Mouse (Mus musculus) liver, adult 2 months (tissue): ENCODE results near the gene Gtpbp3. TPM values are rescaled to one million over a fixed set of nuclear protein-coding genes. Genes with fewer than 3 reads are reported as not detected.
A peak's percentile ranks its signal among the peaks of the same experiment; 100 is the strongest.

Experiments
- DNase-seq: peaks from one replicate; pipeline ENCODE4 v3.0.0-alpha.2; 2011; ENCODE audit warnings: low read depth, low spot score; ENCODE audit errors: extremely low read depth
- H3K27ac ChIP-seq: fragments of 200-500 bp; replicated peaks from 2 replicates; pipeline ENCODE4 v1.5.1; 2012; ENCODE audit warnings: low read depth, mild to moderate bottlenecking, control low read depth, inconsistent platforms, low read length; ENCODE audit not compliant: insufficient read depth
- H3K27me3 ChIP-seq: fragments of 200-500 bp; 2 replicates; pipeline ENCODE4 v1.6.1; 2012; ENCODE audit warnings: mild to moderate bottlenecking, moderate library complexity, low read length, inconsistent platforms; ENCODE audit not compliant: control insufficient read depth, insufficient read depth
- H3K36me3 ChIP-seq: fragments of 200-500 bp; 2 replicates; pipeline ENCODE4 v1.6.1; 2012; ENCODE audit warnings: low read length, inconsistent platforms; ENCODE audit not compliant: control insufficient read depth, insufficient read depth
- H3K4me1 ChIP-seq: fragments of 200-500 bp; 2 replicates; pipeline ENCODE4 v1.6.1; 2011; ENCODE audit warnings: low read length; ENCODE audit not compliant: control insufficient read depth, insufficient read depth
- H3K4me3 ChIP-seq: fragments of 200-500 bp; 2 replicates; pipeline ENCODE4 v1.5.1; 2011; ENCODE audit warnings: low read depth, mild to moderate bottlenecking, control low read depth, low read length, moderate library complexity; ENCODE audit not compliant: insufficient read depth
- H3K79me2 ChIP-seq: fragments of 200-500 bp; 2 replicates; pipeline ENCODE4 v1.6.1; 2012; ENCODE audit warnings: inconsistent platforms, mild to moderate bottlenecking, low read length, moderate library complexity; ENCODE audit not compliant: control insufficient read depth, insufficient read depth
- H3K9ac ChIP-seq: fragments of 200-500 bp; 2 replicates; pipeline ENCODE4 v1.6.1; 2012; ENCODE audit warnings: low read depth, mild to moderate bottlenecking, control low read depth, inconsistent platforms, low read length
- CTCF ChIP-seq: fragments of 200-500 bp; IDR thresholded peaks from 2 replicates; pipeline ENCODE4 v1.5.1; 2011; ENCODE audit warnings: low read depth, low read length, control low read depth
- POLR2A ChIP-seq: fragments of 200-500 bp; IDR thresholded peaks from 2 replicates; pipeline ENCODE4 v1.6.1; 2011; ENCODE audit warnings: low read length, control low read depth; ENCODE audit not compliant: insufficient read depth; ENCODE audit errors: extremely low read depth
- WGBS: fragments of 180-500 bp; shearing (Covaris S2); methylation state at CpG from one replicate; pipeline ENCODE4 v1.1.7; 2018; 5-methylcytosine and 5-hydroxymethylcytosine counted together
- polyA plus RNA-seq: library from polyadenylated mRNA; depleted of rRNA; stranded (reverse); fragments of >200 nt; gene quantifications from 2 replicates; pipeline ENCODE4 v1.2.3, GENCODE M21; 2012
- total RNA-seq: library from RNA; depleted of rRNA; stranded (reverse); fragments of >200 nt; gene quantifications from 2 replicates; pipeline ENCODE4 v1.2.3, GENCODE M21; 2014

Gene Gtpbp3
- total and polyA plus RNA-seq, 2 experiments = 11.6 to 15.5 TPM

DNA sequence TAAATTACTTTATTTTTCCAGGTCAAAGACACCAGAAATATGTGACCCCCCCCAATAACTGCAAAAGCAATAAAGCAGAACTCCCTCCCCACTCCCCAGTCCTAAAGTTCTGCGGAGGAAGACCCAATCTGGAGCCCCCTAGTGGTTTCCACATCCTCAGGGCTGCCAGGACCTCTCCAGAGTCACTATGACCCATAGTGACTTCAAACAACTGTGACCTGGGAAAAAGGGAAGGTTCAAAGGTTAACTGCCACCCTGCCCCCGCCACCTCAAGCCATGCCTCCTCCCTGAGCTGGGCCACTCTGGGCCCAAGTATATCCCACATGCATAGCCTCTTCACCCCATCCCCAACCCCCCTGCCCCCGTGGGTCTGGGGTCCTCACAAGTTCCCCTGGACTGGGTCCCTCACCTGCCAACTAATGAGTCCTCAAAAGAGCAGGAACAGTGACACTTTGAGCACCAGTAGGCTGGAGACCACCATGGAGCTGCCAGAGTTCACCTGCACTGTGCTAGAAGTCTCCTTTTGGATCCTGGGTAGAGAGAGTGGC is 46.4 kb downstream of the Gtpbp3 start:
- H3K79me2 ChIP-seq = peaks cover 19% of the 10 kb centered on the region; the same call in 1 of the 2 replicates
- no peak overlapping the region for H3K9ac ChIP-seq
- H3K4me3 ChIP-seq = no peak overlapping the region
- H3K27ac ChIP-seq = peak overlapping the region; percentile 58
- peaks cover 23% of the 10 kb centered on the region for H3K4me1 ChIP-seq
- no peak for TF ChIP-seq POLR2A
- TF ChIP-seq CTCF = peak; percentile 52; the same call in 1 of the 2 replicates
- no peaks in the 10 kb centered on the region for H3K36me3 ChIP-seq
- H3K27me3 ChIP-seq = no peaks in the 10 kb centered on the region
- WGBS = 34% methylated on average over 3 of the region's 3 CpGs
- DNase-seq = peak; percentile 81

- TF ChIP-seq POLR2A (no peak), CTCF (no peak)
These were observed 47.8 kb downstream of the Gtpbp3 start for GRCm38 (mm10) chr8:71535663-71536062.

DNA sequence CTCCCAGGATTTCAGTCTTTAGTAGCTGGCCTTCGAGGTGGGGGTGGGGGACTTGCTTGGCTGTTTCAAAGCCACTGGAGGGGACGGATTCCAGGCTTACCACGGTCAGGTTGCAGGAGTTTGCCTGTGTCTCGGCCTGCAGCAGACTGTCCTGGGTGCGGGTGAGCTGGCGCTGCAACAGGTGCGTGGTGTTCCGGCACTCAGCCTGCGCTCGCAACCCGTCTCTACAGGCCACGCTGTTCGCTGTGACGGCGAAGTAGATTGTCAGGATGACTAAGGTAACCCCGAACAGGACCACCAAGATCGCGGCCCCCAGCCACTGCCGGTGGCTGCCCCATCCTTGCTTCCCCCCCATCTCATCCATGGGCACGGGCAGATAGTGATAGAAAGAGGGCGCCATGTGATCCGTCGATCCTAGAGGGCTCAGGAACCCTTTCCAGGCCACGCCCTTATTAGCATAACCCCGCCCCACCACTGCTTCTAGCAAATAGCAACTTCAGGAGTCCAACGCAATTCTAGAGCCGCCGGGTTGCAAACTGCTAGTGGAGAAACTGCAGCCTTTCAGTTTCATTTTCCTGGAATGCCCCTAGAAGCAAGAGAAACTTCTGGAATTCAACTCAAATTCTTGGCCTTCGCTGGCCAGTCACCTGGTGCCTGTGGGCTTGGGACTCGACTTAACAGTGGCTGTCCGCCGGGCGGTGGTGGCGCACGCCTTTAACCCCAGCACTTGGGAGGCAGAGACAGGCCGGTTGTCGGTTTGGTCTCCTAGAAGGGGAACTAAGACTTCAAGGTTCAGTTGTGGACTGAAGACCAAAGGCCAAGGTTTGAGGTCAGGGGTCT is 49.3 kb downstream of the Gtpbp3 start, which contains the start of gene Bst2:
Bst2 (minus strand) TSS at position 429 of the 840 bp plus-strand sequence.
- H3K9ac ChIP-seq = peak within 1 kb of the TSS; percentile 88
- peaks cover 23% of the 10 kb centered on the region for H3K4me1 ChIP-seq
- no peaks in the 10 kb centered on the region for H3K36me3 ChIP-seq
- TF ChIP-seq CTCF (peak; percentile 21), POLR2A (peak; percentile 52)
- DNase-seq = peak; percentile 95
- peaks cover 19% of the 10 kb centered on the region; the same call in 1 of the 2 replicates for H3K79me2 ChIP-seq
- H3K27ac ChIP-seq = peak within 1 kb of the TSS; percentile 96
- WGBS = under 1% methylated on average over 37 of the region's 37 CpGs
- H3K27me3 ChIP-seq = no peaks in the 10 kb centered on the region
- H3K4me3 ChIP-seq = peak within 1 kb of the TSS; percentile 82

More at GRCm38 (mm10) chr8:71535663-71536062, 47.8 kb downstream of the Gtpbp3 start:
- Histone ChIP-seq H3K27ac (peak overlapping the region; percentile 35; the same call in 1 of the 2 replicates), H3K4me1 (peaks cover 23% of the 10 kb centered on the region), H3K9ac (peak overlapping the region; percentile 88), H3K79me2 (peaks cover 19% of the 10 kb centered on the region; the same call in 1 of the 2 replicates), H3K4me3 (peak overlapping the region; percentile 74; the same call in 1 of the 2 replicates), H3K36me3 (no peaks in the 10 kb centered on the region), H3K27me3 (no peaks in the 10 kb centered on the region)
- WGBS = 63% methylated on average over 5 of the region's 5 CpGs
- DNase-seq = no peak

GRCm38 (mm10) chr8:71542632-71543343 is 54.9 kb downstream of the Gtpbp3 start, which contains the start of gene Mvb12a:
TSS of gene Mvb12a (plus strand) at chr8:71542922.
- Histone ChIP-seq H3K36me3 (peaks cover 2% of the 10 kb centered on the region; the same call in 1 of the 2 replicates), H3K9ac (peak within 1 kb of the TSS; percentile 86), H3K4me3 (peak within 1 kb of the TSS; percentile 75), H3K27me3 (no peaks in the 10 kb centered on the region), H3K79me2 (peaks cover 3% of the 10 kb centered on the region; the same call in 1 of the 2 replicates), H3K27ac (peak within 1 kb of the TSS; percentile 89), H3K4me1 (peaks cover 11% of the 10 kb centered on the region)
- peak; percentile 99 for DNase-seq
- TF ChIP-seq CTCF (no peak), POLR2A (peak; percentile 48; the same call in 1 of the 2 replicates)
- under 1% methylated on average over 55 of the region's 55 CpGs for WGBS

- no peak overlapping the region; the same call in 1 of the 2 replicates for H3K4me3 ChIP-seq
- no peak overlapping the region for H3K9ac ChIP-seq
- TF ChIP-seq CTCF = no peak
- TF ChIP-seq POLR2A = no peak
- DNase-seq = no peak
- 52% methylated on average over 9 of the region's 9 CpGs for WGBS
- peaks cover 3% of the 10 kb centered on the region; the same call in 1 of the 2 replicates for H3K79me2 ChIP-seq
- H3K27ac ChIP-seq = no peak overlapping the region
- peaks cover 2% of the 10 kb centered on the region; the same call in 1 of the 2 replicates for H3K36me3 ChIP-seq
- H3K4me1 ChIP-seq = peaks cover 4% of the 10 kb centered on the region; the same call in 1 of the 2 replicates
- H3K27me3 ChIP-seq = no peaks in the 10 kb centered on the region
These were observed 55.9 kb downstream of the Gtpbp3 start for GRCm38 (mm10) chr8:71543755-71544154.
